ENCODE assay signal across 8 mouse cellular contexts in the genomic region with DNA sequence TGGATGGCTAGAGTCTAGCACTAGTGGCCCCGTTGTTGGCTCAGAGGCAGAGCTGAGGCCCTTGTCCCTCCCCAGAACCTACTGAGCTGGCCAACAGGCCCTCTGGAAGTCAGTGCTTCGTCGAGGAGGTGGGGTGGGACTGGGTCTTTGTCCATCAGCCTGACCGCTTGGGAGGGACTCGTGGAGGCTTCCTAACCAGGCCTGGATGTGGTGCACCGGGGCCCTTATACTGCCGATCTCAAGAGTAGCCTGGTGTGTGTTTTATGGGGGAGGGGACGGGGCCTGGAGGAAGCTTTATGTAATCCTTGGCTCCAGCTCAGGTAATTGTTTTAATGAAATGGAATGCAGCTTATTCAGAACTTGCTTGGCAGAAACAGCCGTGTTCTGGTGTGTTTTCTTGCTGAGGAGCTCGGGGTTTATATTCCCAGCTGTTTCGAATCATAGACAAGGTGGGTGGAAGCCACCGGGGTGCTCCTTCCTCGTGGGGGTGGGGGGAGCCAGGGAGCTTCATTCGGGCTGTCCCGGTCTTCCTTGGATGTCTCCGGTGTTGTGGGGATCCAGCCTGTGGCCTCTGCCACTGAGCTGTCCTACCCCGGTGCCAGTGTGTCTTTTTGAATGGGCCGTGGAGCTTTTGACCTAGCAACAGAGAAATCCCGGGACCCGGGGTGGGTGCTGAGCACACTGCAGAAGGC. TPM values are rescaled to one million over a fixed set of nuclear protein-coding genes. Genes with fewer than 3 reads are reported as not detected.
DNase-seq lines count a peak whose midpoint lies in the region; ATAC-seq lines count a peak whose summit lies in the region.

No protein-coding gene starts in this region.

- DNase-seq in urinary bladder, postnatal 14 days (ENCODE audit: low spot score) = peak; percentile 72
- no peak for DNase-seq in urinary bladder, postnatal 10 days (ENCODE audit: low spot score)
- DNase-seq in gastrocnemius, postnatal 14 days = peak; percentile 52
- no peak for DNase-seq in right cerebral cortex, postnatal 14 days
- no peak for DNase-seq in left cerebral cortex, adult 8-10 months (ENCODE audit: low spot score in 2 of 2)

- H3K4me1 ChIP-seq in intestine, embryonic 15.5 days (replicated peaks) = peaks cover 29% of the 10 kb centered on the region
- H3K4me1 ChIP-seq in liver, embryonic 16.5 days (ENCODE audit: control insufficient read depth, low read depth, low read length) = peaks cover 33% of the 10 kb centered on the region
- H3K4me1 ChIP-seq in stomach, embryonic 16.5 days (ENCODE audit: control insufficient read depth, insufficient read depth, low read length) = peaks cover 26% of the 10 kb centered on the region

- no peaks in the 10 kb centered on the region for H3K36me3 ChIP-seq in intestine, embryonic 15.5 days
- H3K36me3 ChIP-seq in liver, embryonic 16.5 days (ENCODE audit: control insufficient read depth, insufficient read depth) = no peaks in the 10 kb centered on the region
- H3K36me3 ChIP-seq in stomach, embryonic 16.5 days (ENCODE audit: control insufficient read depth, insufficient read depth, low read length) = no peaks in the 10 kb centered on the region

- H3K9ac ChIP-seq in intestine, embryonic 15.5 days = peak overlapping the region; percentile 24; the same call in 1 of the 2 replicates
- H3K9ac ChIP-seq in liver, embryonic 16.5 days (ENCODE audit: low read depth, low read length) = peak overlapping the region; percentile 28
- peak overlapping the region; percentile 56 for H3K9ac ChIP-seq in stomach, embryonic 16.5 days (ENCODE audit: low read length)

- peak overlapping the region; percentile 83 for H3K27ac ChIP-seq in intestine, embryonic 15.5 days
- peak overlapping the region; percentile 80 for H3K27ac ChIP-seq in liver, embryonic 16.5 days (ENCODE audit: low read length)
- peak overlapping the region; percentile 92 for H3K27ac ChIP-seq in stomach, embryonic 16.5 days (ENCODE audit: low read length)

- no peaks in the 10 kb centered on the region for H3K9me3 ChIP-seq in intestine, embryonic 15.5 days
- H3K9me3 ChIP-seq in liver, embryonic 16.5 days (replicated peaks; ENCODE audit: control insufficient read depth, low read length) = no peaks in the 10 kb centered on the region
- no peaks in the 10 kb centered on the region for H3K9me3 ChIP-seq in stomach, embryonic 16.5 days (replicated peaks; ENCODE audit: control insufficient read depth, low read length)

- 30% methylated on average over 20 of the region's 20 CpGs for WGBS in intestine, embryonic 15.5 days
- 51% methylated on average over 20 of the region's 20 CpGs for WGBS in liver, embryonic 16.5 days (ENCODE audit: insufficient replicate concordance)
- WGBS in stomach, embryonic 16.5 days = 23% methylated on average over 20 of the region's 20 CpGs

- peak overlapping the region; percentile 7; the same call in 1 of the 2 replicates for H3K4me3 ChIP-seq in intestine, embryonic 15.5 days (replicated peaks)
- no peak overlapping the region for H3K4me3 ChIP-seq in liver, embryonic 16.5 days (ENCODE audit: low read depth, low read length)
- H3K4me3 ChIP-seq in stomach, embryonic 16.5 days (replicated peaks; ENCODE audit: low read length) = 0 out of 2 replicates have a peak overlapping the region, but pooled peaks have one; percentile 3

- peak; percentile 62 for ATAC-seq in intestine, embryonic 15.5 days
- no peak; the same call in 1 of the 2 replicates for ATAC-seq in liver, embryonic 16.5 days (ENCODE audit: low read depth)
- peak; percentile 78; the same call in 1 of the 2 replicates for ATAC-seq in stomach, embryonic 16.5 days (ENCODE audit: insufficient read depth, low FRiP score)

- no peaks in the 10 kb centered on the region for H3K27me3 ChIP-seq in intestine, embryonic 15.5 days (replicated peaks)
- no peaks in the 10 kb centered on the region for H3K27me3 ChIP-seq in liver, embryonic 16.5 days (ENCODE audit: control insufficient read depth, insufficient read depth, low read depth, low read length)
- no peaks in the 10 kb centered on the region for H3K27me3 ChIP-seq in stomach, embryonic 16.5 days (ENCODE audit: control insufficient read depth, insufficient read depth, low read length)

- H3K4me2 ChIP-seq in intestine, embryonic 15.5 days (replicated peaks) = peak overlapping the region; percentile 37
- peak overlapping the region; percentile 12; the same call in 1 of the 2 replicates for H3K4me2 ChIP-seq in liver, embryonic 16.5 days (ENCODE audit: low read depth, low read length)
- H3K4me2 ChIP-seq in stomach, embryonic 16.5 days (ENCODE audit: low read depth, low read length) = peak overlapping the region; percentile 45

- intact Hi-C loops in gastrocnemius, postnatal 14 days (cut with DNase I; ENCODE audit: low total_unique reads) = no loop called here

RNA-seq across cellular contexts. Expression of a gene that starts 8.6 kb away (rescaled TPM):
- total RNA-seq in gastrocnemius, postnatal 14 days (2021) = 10 to 100 TPM; 80.6 to 83.4 TPM
- 56.9 and 58.2 TPM in 2 replicates for polyA plus RNA-seq in intestine, embryonic 15.5 days (2015; fragmentation: Nextera tagmentation; extraction: Ambion mirVana)
- polyA plus RNA-seq in liver, embryonic 16.5 days (2015; fragmentation: Nextera tagmentation; extraction: Ambion mirVana) = 17.2 and 19.1 TPM in 2 replicates
- 41.9 and 44.5 TPM in 2 replicates for polyA plus RNA-seq in stomach, embryonic 16.5 days (2015; fragmentation: Nextera tagmentation; extraction: Ambion mirVana)
- total RNA-seq in left cerebral cortex, adult 8-10 months (2022) = 10 to 100 TPM; 18.3 to 27.8 (median 22.9) TPM

RNA-seq across cellular contexts. Expression of a gene that starts 30.5 kb away (rescaled TPM):
- 10 to 100 TPM; 10.3 to 16.6 TPM for total RNA-seq in gastrocnemius, postnatal 14 days (2021)
- polyA plus RNA-seq in intestine, embryonic 15.5 days (2015; fragmentation: Nextera tagmentation; extraction: Ambion mirVana) = 18.6 and 19.8 TPM in 2 replicates
- 4.6 and 6.5 TPM in 2 replicates for polyA plus RNA-seq in liver, embryonic 16.5 days (2015; fragmentation: Nextera tagmentation; extraction: Ambion mirVana)
- 24.4 and 28.0 TPM in 2 replicates for polyA plus RNA-seq in stomach, embryonic 16.5 days (2015; fragmentation: Nextera tagmentation; extraction: Ambion mirVana)
- total RNA-seq in left cerebral cortex, adult 8-10 months (2022) = 10 to 100 TPM; 27.1 to 38.6 (median 33.1) TPM

RNA-seq across cellular contexts. Expression of a gene that starts 44.2 kb away (rescaled TPM):
- 100 to 1,000 TPM; 780 to 872 TPM for total RNA-seq in gastrocnemius, postnatal 14 days (2021)
- 1,607 and 1,644 TPM in 2 replicates for polyA plus RNA-seq in intestine, embryonic 15.5 days (2015; fragmentation: Nextera tagmentation; extraction: Ambion mirVana)
- polyA plus RNA-seq in liver, embryonic 16.5 days (2015; fragmentation: Nextera tagmentation; extraction: Ambion mirVana) = 919 and 997 TPM in 2 replicates
- 1,450 and 1,538 TPM in 2 replicates for polyA plus RNA-seq in stomach, embryonic 16.5 days (2015; fragmentation: Nextera tagmentation; extraction: Ambion mirVana)
- total RNA-seq in left cerebral cortex, adult 8-10 months (2022) = 100 to 1,000 TPM; 188 to 223 (median 203) TPM

RNA-seq across cellular contexts. Expression of a gene that starts 49.0 kb away (rescaled TPM):
- not detected for total RNA-seq in gastrocnemius, postnatal 14 days (2021)
- polyA plus RNA-seq in intestine, embryonic 15.5 days (2015; fragmentation: Nextera tagmentation; extraction: Ambion mirVana) = 2.1 and 2.9 TPM in 2 replicates
- not detected in 2 replicates for polyA plus RNA-seq in liver, embryonic 16.5 days (2015; fragmentation: Nextera tagmentation; extraction: Ambion mirVana)
- 16.6 and 20.5 TPM in 2 replicates for polyA plus RNA-seq in stomach, embryonic 16.5 days (2015; fragmentation: Nextera tagmentation; extraction: Ambion mirVana)
- not detected for total RNA-seq in left cerebral cortex, adult 8-10 months (2022)

RNA-seq across cellular contexts. Expression of a gene that starts 50.0 kb away (rescaled TPM):
- 10 to 100 TPM; 28.7 to 31.3 TPM for total RNA-seq in gastrocnemius, postnatal 14 days (2021)
- polyA plus RNA-seq in intestine, embryonic 15.5 days (2015; fragmentation: Nextera tagmentation; extraction: Ambion mirVana) = 31.8 and 34.7 TPM in 2 replicates
- polyA plus RNA-seq in liver, embryonic 16.5 days (2015; fragmentation: Nextera tagmentation; extraction: Ambion mirVana) = 14.1 and 14.8 TPM in 2 replicates
- polyA plus RNA-seq in stomach, embryonic 16.5 days (2015; fragmentation: Nextera tagmentation; extraction: Ambion mirVana) = 33.6 and 35.1 TPM in 2 replicates
- 10 to 100 TPM; 60.7 to 71.6 (median 61.4) TPM for total RNA-seq in left cerebral cortex, adult 8-10 months (2022)

Comparison
In these comparisons a context has a peak if more than half of its experiments do, and no peak if none do; other contexts are left out.
1. DNase-seq: peak in urinary bladder, postnatal 14 days (single experiment) and gastrocnemius, postnatal 14 days (single experiment); none in urinary bladder, postnatal 10 days (single experiment), right cerebral cortex, postnatal 14 days (single experiment) and left cerebral cortex, adult 8-10 months (0 of 2).
2. Peak in every context shown above with its lines, with median percentiles within 50 percentile points of each other: H3K27ac ChIP-seq, H3K4me2 ChIP-seq and H3K9ac ChIP-seq.